Mouse (Mus musculus): ENCODE measurements around the gene Serpina3m. TPM values are rescaled to one million over a fixed set of nuclear protein-coding genes. Genes with fewer than 3 reads are reported as not detected.
"Not testable (repeated sequence)": the region's sequence is repeated elsewhere in the genome, so short reads cannot be mapped to it uniquely, and the experiment has no call there.

Serpina3m gene
- polyA plus RNA-seq, 1 experiment from 2014 or later: not detected

DNA sequence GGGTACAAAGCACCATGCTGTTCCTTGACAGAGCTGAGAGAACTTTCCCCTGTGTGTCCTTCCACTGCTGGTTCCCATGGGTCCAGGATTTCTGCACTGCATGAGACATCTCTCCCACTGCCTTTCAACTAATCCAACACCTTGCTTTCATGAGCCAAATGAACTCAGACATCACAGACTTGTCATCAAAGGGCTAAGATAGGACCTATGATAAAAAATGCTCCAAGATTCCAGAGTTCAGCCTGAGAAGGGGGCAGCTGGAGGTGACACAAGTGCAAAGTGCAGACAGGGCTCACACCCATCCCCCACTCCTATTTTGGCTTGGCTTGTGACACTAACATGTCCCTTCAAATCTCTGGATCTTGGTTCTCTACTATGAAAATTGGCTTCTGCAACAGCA lies 50.2 kb downstream of the Serpina3m start:
- H3K4me3 ChIP-seq: no peak overlapping the region
- H3K36me3 ChIP-seq: no peaks in the 10 kb centered on the region
- no peaks in the 10 kb centered on the region for H3K4me1 ChIP-seq
- ATAC-seq (ENCODE audit: extremely low read depth, insufficient number of reproducible peaks, low FRiP score, low TSS enrichment): no peak
- no peaks in the 10 kb centered on the region for H3K9me3 ChIP-seq
- no peak overlapping the region for H3K9ac ChIP-seq
- no peak overlapping the region for H3K27ac ChIP-seq (replicated peaks)
- H3K4me2 ChIP-seq: no peak overlapping the region
- H3K27me3 ChIP-seq (replicated peaks): no peaks in the 10 kb centered on the region

- 47% methylated on average over 2 of the region's 2 CpGs for WGBS
- not testable (repeated sequence) for H3K9me3 ChIP-seq; ATAC-seq (ENCODE audit: extremely low read depth, insufficient number of reproducible peaks, low FRiP score, low TSS enrichment); H3K4me3 ChIP-seq; H3K4me1 ChIP-seq; H3K27ac ChIP-seq (replicated peaks); H3K4me2 ChIP-seq; H3K27me3 ChIP-seq (replicated peaks); H3K36me3 ChIP-seq; H3K9ac ChIP-seq
Observed at GRCm38 (mm10) chr12:104391057-104391456, 52.8 kb downstream of the Serpina3m start.

DNA sequence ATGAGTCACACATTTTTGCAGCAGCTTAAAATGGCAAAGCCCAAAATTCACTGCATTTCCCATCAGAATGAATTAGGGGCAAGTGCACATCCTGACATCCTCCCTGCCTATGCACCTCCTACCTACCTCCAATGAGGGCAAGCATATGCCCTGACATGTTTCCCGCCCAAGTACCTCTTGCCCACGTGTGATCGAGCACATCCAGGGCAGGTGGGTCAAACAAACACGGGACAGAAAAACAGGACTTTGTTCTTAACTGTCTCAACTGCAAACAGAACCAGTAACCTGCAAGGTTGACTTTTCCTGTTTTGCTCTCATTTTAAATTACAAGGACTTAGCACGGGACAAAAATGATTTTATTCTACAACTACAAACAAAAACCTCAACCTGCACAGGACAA lies 65.7 kb downstream of the Serpina3m start:
- Histone ChIP-seq H3K27ac (replicated peaks) (no peak overlapping the region), H3K4me1 (no peaks in the 10 kb centered on the region), H3K4me2 (no peak overlapping the region), H3K27me3 (replicated peaks) (peaks cover 19% of the 10 kb centered on the region; the same call in 1 of the 2 replicates), H3K9me3 (no peaks in the 10 kb centered on the region), H3K4me3 (no peak overlapping the region), H3K9ac (no peak overlapping the region), H3K36me3 (no peaks in the 10 kb centered on the region)
- 69% methylated on average over 5 of the region's 5 CpGs for WGBS
- ATAC-seq (ENCODE audit: extremely low read depth, insufficient number of reproducible peaks, low FRiP score, low TSS enrichment): no peak

GRCm38 (mm10) chr12:104406454-104406885 lies 68.2 kb downstream of the Serpina3m start, which contains the start of gene Serpina3n:
Gene Serpina3n, plus strand, starts transcription at chr12:104406729.
- Histone ChIP-seq H3K4me3 (no peak within 1 kb of the TSS), H3K9ac (no peak within 1 kb of the TSS), H3K27ac (replicated peaks) (no peak within 1 kb of the TSS), H3K4me1 (no peaks in the 10 kb centered on the region), H3K4me2 (no peak within 1 kb of the TSS), H3K27me3 (replicated peaks) (peaks cover 30% of the 10 kb centered on the region; the same call in 1 of the 2 replicates), H3K36me3 (no peaks in the 10 kb centered on the region), H3K9me3 (no peaks in the 10 kb centered on the region)
- ATAC-seq (ENCODE audit: extremely low read depth, insufficient number of reproducible peaks, low FRiP score, low TSS enrichment): no peak
- WGBS: 53% methylated on average over 4 of the region's 4 CpGs

- no peak for ATAC-seq (ENCODE audit: extremely low read depth, insufficient number of reproducible peaks, low FRiP score, low TSS enrichment)
- WGBS: 75% methylated on average over 6 of the region's 6 CpGs
- H3K9ac ChIP-seq: no peak overlapping the region
- H3K9me3 ChIP-seq: no peaks in the 10 kb centered on the region
- 0 out of 2 replicates have a peak, but pooled peaks cover 6% of the 10 kb centered on the region for H3K4me1 ChIP-seq
- peaks cover 27% of the 10 kb centered on the region for H3K27me3 ChIP-seq (replicated peaks)
- no peaks in the 10 kb centered on the region for H3K36me3 ChIP-seq
- H3K4me3 ChIP-seq: no peak overlapping the region
- no peak overlapping the region for H3K4me2 ChIP-seq
- no peak overlapping the region for H3K27ac ChIP-seq (replicated peaks)
Observed at GRCm38 (mm10) chr12:104412507-104412906, 74.2 kb downstream of the Serpina3m start.

DNA sequence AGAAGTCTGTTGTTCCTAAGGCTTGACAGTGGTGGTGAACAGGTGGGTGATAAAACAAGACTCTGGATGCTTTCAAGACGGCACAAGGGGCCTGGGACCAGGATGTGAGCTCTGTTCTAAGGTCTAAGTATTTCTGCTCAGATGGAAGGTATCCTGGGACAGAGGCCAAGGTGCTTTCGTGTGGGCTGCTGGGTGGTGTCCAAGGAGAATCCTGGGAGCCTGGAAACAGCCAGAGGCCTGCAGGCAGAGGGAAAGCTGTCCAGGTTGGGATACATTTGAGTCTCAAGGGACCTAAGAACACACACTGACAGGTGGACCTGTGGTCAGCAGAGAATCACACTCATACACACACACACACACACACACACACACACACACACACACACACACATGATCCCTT lies 76.3 kb downstream of the Serpina3m start:
- H3K36me3 ChIP-seq: no peaks in the 10 kb centered on the region
- no peak for ATAC-seq (ENCODE audit: extremely low read depth, insufficient number of reproducible peaks, low FRiP score, low TSS enrichment)
- 40% methylated on average over 2 of the region's 2 CpGs for WGBS

DNA sequence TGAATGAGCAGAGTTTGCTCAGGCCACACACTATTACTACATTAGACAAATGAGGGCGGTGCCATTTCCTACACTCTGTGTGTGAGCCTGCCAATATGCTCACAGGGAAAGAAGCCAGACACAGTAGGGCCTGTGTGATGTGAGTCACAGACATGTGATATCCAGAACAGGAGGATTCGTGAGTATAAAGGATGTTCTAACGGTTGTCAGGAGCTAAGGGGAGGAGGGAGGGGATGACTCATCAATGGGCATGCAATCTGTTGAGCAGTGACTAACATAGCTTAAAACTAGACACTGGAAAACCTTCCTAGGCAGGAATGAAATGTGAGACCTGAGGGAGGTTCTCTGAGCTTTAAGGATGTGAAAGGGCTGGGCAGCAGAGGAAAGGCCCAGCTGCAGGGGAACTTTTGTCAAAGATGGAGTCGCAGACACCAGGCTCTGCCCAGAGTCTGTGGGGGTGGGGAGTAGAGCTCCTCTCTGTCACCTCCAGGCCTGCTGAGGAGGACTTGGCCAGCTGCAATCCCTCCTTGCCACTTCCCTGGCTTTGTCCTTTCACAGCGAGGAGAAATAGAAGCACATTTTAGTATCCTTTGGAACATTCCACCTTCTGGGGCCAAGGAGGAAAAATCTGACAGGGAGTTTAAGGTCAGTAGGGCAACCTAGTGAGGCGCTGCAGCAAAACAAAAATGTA lies 77.5 kb downstream of the Serpina3m start:
- peaks cover 31% of the 10 kb centered on the region for H3K27me3 ChIP-seq (replicated peaks)
- 35% methylated on average over 6 of the region's 6 CpGs for WGBS
- H3K9me3 ChIP-seq: no peaks in the 10 kb centered on the region
- H3K4me1 ChIP-seq: 0 out of 2 replicates have a peak, but pooled peaks cover 6% of the 10 kb centered on the region
- H3K9ac ChIP-seq: no peak overlapping the region
- no peaks in the 10 kb centered on the region for H3K36me3 ChIP-seq
- no peak overlapping the region for H3K4me2 ChIP-seq
- H3K4me3 ChIP-seq: no peak overlapping the region
- no peak for ATAC-seq (ENCODE audit: extremely low read depth, insufficient number of reproducible peaks, low FRiP score, low TSS enrichment)
- peak overlapping the region; percentile 24; the same call in 1 of the 2 replicates for H3K27ac ChIP-seq (replicated peaks)

More for the DNA sequence above, 76.3 kb downstream of the Serpina3m start:
- Histone ChIP-seq H3K27me3 (replicated peaks) (peaks cover 29% of the 10 kb centered on the region), H3K9me3 (no peaks in the 10 kb centered on the region), H3K27ac (replicated peaks) (no peak overlapping the region), H3K4me3 (no peak overlapping the region), H3K4me2 (no peak overlapping the region), H3K9ac (no peak overlapping the region), H3K4me1 (0 out of 2 replicates have a peak, but pooled peaks cover 6% of the 10 kb centered on the region)

- H3K27ac ChIP-seq (replicated peaks): no peak overlapping the region
- peaks cover 9% of the 10 kb centered on the region; the same call in 1 of the 2 replicates for H3K4me1 ChIP-seq
- peak overlapping the region; percentile 18 for H3K4me3 ChIP-seq
- H3K9me3 ChIP-seq: no peaks in the 10 kb centered on the region
- 19% methylated on average over 15 of the region's 17 CpGs for WGBS
- no peaks in the 10 kb centered on the region for H3K36me3 ChIP-seq
- no peak for ATAC-seq (ENCODE audit: extremely low read depth, insufficient number of reproducible peaks, low FRiP score, low TSS enrichment)
- H3K9ac ChIP-seq: peak overlapping the region; percentile 67
- peaks cover 28% of the 10 kb centered on the region for H3K27me3 ChIP-seq (replicated peaks)
- peak overlapping the region; percentile 61 for H3K4me2 ChIP-seq
Observed at GRCm38 (mm10) chr12:104418340-104419135, 80.3 kb downstream of the Serpina3m start.

DNA sequence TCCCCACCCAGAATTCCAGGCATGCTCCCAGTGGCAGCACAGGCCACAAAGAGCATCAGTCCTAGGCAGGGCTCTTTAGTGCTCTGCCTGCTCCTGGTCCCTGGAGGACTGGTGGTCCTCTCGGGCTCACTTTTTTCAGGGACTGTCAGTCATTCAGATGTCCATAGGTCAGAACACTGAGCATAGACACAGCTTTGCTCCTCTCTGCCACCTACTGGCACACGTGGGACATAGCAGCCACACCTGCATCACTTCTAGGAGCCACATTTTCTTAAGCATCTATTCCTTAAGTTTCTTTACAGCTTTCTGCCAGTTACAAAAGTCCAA lies 80.8 kb downstream of the Serpina3m start:
- H3K27ac ChIP-seq (replicated peaks): no peak overlapping the region
- no peak overlapping the region for H3K4me2 ChIP-seq
- no peak overlapping the region for H3K4me3 ChIP-seq
- H3K9ac ChIP-seq: no peak overlapping the region
- no peaks in the 10 kb centered on the region for H3K9me3 ChIP-seq
- WGBS: 11% methylated on average over 2 of the region's 2 CpGs
- peaks cover 34% of the 10 kb centered on the region for H3K27me3 ChIP-seq (replicated peaks)
- ATAC-seq (ENCODE audit: extremely low read depth, insufficient number of reproducible peaks, low FRiP score, low TSS enrichment): no peak
- no peaks in the 10 kb centered on the region for H3K36me3 ChIP-seq
- peaks cover 9% of the 10 kb centered on the region; the same call in 1 of the 2 replicates for H3K4me1 ChIP-seq

GRCm38 (mm10) chr12:104422615-104423392 lies 84.5 kb downstream of the Serpina3m start:
- Histone ChIP-seq H3K4me3 (no peak overlapping the region), H3K36me3 (no peaks in the 10 kb centered on the region), H3K4me2 (no peak overlapping the region), H3K9ac (no peak overlapping the region), H3K27ac (replicated peaks) (no peak overlapping the region), H3K27me3 (replicated peaks) (peaks cover 51% of the 10 kb centered on the region), H3K9me3 (no peaks in the 10 kb centered on the region), H3K4me1 (peaks cover 3% of the 10 kb centered on the region; the same call in 1 of the 2 replicates)
- 0 out of 2 replicates have a peak, but pooled peaks have one; percentile 14 for ATAC-seq (ENCODE audit: extremely low read depth, insufficient number of reproducible peaks, low FRiP score, low TSS enrichment)
- WGBS: 61% methylated on average over 11 of the region's 11 CpGs

- Histone ChIP-seq H3K27ac (replicated peaks) (no peak overlapping the region), H3K36me3 (no peaks in the 10 kb centered on the region), H3K4me2 (no peak overlapping the region), H3K9ac (no peak overlapping the region), H3K9me3 (no peaks in the 10 kb centered on the region), H3K4me3 (no peak overlapping the region), H3K27me3 (replicated peaks) (peaks cover 41% of the 10 kb centered on the region), H3K4me1 (peaks cover 3% of the 10 kb centered on the region; the same call in 1 of the 2 replicates)
- 61% methylated on average over 3 of the region's 3 CpGs for WGBS
- no peak for ATAC-seq (ENCODE audit: extremely low read depth, insufficient number of reproducible peaks, low FRiP score, low TSS enrichment)
Observed at GRCm38 (mm10) chr12:104425591-104425990, 87.3 kb downstream of the Serpina3m start.

All from heart, embryonic 13.5 days (tissue).